Mouse (Mus musculus) adrenal gland, adult (tissue): ENCODE results near the gene Gna15.
A peak's percentile ranks its signal among the peaks of the same experiment; 100 is the strongest.

Source experiments
- DNase-seq, 2 experiments: peaks; one replicate each; pipeline ENCODE4 v3.0.0; 2022 to 2023; ENCODE audit warnings: low spot score in 1 of 2; ENCODE audit not compliant: inconsistent age in 2 of 2

Gene Gna15

DNA sequence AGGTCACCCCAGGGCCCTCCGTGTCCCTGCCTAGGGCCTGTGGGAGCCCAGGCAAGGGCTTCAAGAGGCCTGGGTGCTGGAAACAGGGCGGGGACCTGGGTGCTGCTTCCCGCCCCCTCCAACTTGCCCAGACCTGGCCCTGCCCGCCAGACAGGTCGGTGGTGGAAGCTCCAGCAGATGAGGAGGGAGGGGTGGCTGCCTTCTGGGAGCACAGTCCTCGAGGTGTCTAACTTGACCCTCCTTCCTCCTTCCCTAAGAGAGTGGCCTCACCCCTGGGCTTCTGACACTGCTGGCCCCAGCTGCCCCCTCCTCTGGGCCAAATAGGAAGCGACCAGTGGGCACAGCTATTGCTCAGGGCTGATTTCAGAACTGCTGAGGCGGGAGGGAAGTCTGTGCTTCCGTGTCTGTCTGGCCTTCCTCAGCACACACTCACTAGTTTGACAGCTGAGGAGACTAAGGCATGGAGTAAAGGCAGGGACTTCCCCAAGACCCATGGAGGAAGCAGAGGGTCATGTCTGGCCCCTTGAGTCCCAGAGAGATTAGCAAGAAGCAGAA, at the start of gene Gna15:
TSS of gene Gna15 (minus strand) at position 175 of the 555 bp plus-strand sequence.
- no peak for DNase-seq

DNA sequence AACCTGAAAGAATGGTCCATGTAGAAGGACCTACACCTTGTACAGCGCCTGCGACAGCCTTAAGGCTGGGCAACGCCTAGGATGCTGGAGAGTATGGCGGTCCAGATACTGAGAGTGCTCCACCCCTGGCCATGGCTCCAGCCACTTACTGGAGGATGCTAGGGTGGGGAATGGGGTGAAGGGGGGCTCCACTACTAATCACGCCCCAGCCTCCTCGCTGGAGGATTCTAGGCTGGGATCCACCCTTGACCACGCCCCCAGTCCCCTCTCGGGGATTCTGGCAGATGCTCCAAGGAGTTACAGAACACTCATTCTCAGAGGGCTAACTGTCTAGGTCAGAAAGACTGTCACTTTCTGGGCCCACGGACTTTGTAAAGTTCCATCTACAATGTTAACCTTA, 49.0 kb upstream of the Gna15 start:
- peak; percentile 59 to 77 for DNase-seq

DNA sequence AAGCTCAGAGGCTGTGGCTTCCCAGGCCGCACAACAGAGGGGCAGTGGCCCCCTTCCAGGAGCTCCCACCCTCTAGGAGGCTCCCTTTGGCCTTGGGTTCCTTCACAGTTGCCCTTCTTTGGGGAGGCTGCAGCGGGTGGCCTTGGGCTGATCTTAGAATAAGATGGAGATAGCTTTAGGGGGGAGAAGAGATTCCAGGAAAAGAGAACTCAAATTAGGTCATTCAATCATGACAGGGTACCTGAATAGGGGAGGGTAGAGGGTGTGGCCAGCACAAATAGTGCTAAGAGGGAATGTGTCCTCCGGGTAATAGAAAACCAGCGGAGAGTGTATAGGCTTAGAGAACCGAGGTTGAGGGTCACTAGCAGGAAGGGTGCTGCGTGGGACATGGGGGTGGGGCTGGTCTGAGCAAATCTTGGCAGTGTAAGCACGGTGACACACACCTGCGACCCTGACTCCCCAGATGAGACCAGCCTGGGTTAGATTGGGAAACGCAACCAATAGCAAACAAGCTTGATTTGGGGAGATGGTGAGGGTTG, 48.2 kb upstream of the Gna15 start:
- DNase-seq = peak; percentile 80 to 92

DNA sequence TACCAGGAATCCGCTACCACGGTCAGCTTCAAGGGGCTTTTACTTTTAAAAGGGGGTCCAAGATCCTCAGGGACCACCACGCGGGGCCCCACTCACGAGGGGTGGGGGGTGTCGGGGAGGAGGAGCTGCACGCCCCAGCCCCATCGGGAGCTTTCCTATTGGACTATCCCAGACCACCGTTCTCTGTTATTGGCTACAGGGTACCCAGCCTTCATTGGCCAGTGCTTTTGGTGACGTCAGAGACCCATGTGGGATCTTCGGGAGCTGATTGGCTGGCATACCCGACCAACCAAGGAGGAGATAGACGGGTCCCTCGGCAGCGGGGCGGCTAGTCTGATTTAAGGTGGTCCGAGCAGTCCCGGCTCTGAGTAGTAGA, 47.5 kb upstream of the Gna15 start:
- DNase-seq = peak; percentile 99 to 100

DNA sequence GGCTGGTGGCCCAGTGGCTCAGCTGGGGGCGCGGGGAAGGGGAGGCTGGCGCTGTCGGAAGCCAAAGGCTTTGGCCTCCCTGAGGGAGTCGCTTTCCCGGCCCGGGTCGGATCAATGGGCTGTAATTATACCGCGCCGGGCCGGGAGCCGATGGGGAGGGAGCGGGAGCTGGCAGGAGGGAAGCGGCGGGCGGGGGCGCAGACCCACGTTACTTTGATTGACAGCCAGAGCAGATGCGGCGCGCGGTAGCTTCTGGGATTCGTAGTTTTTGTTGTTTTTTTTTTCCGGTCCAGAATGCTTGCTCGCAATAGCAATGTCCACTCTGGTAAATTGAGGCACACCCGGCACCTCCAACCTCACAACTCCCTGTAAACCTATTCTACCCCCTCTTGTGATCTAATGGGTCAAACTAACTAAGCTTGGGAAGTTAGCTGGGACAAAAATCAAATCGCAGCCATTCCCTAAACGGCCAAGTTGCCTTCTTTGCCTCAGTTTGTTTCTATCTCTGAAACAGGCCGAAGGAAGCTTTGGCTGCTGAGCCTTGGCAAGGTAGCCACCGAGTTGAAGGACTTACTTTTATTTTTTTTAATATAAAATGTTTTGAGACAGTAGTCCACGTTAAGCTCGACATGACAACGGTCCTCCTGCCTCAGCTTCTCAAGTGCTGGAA, 46.9 kb upstream of the Gna15 start:
- peak; percentile 95 to 98 for DNase-seq

DNA sequence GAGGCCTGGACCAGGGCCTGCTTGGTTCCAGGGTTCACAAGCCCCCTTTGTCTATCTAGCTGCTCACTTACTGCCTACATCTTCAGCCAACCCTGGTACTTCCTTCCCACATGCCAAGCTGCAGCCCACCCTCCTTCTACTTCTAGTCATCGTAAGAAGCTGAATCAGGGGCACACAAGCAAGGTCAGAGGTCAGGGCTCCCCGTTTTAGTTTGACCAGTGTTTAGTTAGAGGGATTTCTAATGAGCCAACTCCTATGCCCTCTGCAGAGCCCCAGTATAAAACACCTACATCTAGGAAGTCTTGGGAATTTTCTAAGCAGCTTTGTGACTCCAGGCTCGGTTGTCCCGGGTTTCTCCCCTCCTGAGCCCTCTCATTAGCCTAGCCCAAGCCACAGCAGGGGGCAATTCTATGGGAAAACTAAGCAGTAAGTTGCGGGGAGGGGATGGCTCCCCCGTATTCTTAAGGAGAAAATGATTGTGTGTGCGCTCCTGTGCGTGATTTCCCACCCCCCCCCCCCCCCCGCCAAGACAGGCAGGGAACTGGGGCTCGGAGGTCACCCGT, 46.3 kb upstream of the Gna15 start:
- DNase-seq = no peak

DNA sequence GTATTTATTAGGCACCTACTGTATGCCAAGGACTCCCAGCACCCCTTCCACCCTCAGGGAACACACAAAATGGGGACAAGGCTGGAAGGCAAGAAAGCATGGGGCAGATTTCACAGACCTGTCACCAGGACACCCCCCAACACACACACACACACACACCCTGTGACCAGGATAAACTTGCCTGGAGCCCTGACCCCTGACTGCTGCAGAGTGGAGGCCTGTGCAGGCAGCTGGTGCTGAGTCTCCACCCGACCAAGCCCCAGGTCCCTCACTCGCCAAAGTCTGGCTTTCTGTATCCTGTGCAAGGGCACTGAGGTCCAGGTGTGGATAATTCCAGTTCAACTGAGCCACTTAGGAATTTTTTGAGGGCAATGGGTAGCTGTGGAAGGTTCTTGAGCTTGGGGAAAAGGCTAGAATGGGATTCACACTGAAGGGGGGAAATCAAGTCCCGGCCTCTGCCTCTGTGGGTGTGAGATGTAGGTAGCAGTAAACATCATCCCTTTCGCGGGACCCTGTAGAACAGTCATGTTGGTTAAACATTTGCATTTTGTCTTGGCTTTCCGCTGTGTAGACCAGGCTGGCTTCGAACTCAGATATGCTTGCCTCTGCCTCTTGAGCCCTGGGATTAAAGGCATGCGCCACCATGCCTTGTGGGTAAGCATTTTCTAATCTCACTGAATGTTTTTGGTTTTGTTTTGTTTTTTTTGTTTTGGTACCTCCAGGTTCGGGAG, 45.6 kb upstream of the Gna15 start:
- DNase-seq = peak; percentile 47 to 62

DNA sequence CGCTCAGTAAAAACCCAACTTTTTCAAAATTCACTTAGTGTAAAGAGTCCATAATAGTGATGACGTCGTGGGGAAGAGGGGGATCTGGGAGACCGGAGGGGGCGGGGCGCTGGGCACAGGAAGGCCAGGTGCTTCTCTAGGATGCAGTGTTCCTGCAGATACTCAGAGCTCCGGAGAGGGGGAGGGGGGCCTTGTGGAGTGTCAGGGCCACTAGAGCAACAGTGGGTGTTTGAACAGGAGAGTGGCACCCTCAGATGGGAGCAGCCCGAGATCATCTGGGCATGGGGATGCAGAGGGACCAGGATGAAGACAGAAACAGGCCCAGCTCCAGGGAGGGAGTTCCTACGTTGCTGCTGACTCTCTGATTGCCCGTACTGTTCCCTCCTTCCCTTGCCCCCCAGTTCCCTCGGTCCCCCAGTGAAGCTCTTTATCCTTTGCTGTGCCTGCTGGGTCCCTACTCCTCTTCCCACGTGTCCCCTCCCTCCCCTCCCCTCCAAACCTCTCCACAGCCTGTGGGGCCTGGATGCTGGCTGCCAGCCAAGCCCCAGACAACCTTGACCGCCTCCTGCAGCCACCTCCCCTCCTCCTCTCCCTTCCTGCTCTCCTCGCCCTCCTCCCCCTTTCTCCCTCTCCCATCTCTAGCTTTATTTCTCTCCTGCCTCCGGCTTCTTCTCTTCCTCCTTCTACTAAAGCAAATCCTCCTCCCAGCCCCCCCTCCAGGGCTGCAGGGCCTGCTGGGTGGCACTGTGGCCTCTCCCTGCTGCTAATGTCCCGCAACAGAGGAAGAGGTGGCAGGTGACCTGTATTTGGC, 44.6 kb upstream of the Gna15 start:
- peak; percentile 90 for DNase-seq

DNA sequence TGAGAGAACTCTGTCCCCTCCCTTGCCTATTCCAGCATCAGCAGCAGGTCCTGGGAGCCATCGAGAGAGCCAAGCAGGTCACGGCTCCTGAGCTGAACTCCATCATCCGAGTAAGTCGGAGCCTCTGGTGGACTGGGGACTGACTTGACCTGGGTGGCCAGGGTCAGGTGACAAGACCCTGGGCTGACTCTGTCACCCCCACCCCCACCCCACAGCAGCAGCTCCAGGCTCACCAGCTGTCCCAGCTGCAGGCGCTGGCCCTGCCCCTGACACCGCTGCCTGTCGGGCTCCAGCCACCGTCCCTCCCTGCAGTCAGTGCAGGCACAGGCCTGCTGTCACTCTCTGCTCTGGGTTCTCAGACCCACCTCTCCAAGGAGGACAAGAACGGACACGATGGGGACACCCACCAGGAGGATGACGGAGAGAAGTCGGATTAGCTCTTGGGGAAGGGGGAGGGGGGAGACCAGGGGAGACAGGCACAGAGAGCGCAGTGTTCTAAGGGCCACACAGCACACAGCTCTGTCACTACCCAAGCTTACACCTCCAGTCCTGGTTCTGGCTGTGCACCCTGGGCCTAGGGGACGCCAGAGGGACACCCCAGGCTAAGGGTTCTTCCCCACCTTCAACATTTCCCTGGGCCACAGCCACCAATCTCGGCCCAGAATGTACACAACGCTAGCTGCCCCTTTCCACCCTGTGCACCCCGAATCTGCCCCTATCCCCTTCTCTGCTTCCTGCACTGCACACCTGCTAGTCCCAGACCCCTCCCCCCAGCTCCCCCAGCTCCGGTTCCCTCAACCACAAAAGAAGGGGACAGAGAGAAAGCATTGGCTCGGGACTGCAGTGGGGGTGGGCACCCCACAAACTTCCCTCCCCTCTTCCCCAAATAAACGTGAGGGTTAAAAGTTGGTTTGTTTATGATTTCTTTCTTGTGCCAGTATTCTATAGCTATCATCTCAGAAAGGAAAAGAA, 41.5 kb upstream of the Gna15 start:
- peak in 1 of 2 experiments; percentile 51 for DNase-seq

DNA sequence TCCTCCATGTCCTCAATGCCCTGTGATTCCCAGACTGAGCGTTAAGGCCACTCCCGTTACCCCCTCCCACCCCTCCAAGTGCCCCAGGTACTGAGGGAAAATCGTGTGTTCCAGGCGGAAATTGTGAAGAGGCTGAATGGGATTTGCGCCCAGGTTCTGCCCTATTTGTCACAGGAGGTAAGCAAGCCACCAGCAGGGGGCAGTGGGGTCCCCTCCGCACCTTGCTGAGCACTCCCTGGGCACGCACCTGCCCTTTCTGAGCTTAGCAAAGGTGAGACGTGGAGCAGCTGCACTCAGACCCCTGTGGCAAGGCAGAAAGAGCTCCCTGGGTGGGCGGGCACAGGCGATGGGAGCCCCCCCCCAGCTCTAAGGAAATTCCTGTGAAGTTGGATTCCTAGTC, 40.7 kb upstream of the Gna15 start:
- peak; percentile 66 to 79 for DNase-seq

DNA sequence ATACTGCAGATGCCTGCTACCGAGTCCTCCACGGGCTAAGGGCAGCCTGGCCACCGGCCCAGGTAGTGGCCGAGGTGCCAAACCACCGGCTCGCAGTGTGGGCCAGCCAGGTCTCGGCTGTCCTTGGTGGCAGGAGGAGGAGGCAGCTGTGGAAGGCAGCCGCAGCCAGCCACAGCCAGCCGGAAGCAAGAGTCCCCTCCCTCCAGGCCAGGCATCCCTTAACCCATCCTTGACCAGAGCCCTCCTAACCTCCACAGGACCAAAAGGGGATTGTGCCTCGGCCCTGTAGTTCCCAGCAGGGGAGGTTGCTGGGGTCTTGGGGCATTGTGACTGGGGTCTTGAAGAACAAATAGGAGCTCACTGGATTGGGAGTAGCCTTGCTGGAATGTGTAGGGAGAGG, 40.2 kb upstream of the Gna15 start:
- DNase-seq = peak; percentile 84

DNA sequence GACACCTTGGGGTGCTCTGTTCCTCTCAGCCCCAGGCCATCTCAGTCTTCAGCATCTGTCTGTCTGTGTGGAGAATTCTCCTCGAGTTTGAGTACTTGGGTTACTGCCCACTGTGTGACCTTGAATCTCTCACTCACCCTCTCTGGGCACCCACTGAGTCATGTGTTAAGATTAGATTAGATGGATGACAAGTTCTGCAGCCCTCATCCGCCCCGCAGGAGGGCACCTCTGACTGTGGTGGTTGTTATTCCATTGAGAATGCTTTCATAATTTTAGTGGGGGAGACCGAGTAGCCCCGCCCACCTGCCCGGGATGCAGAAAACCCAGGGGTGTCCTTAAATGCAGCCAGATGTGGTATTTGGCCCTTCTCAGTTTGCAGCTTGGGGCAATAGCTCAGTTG, 39.5 kb upstream of the Gna15 start:
- DNase-seq = peak; percentile 89 to 95

DNA sequence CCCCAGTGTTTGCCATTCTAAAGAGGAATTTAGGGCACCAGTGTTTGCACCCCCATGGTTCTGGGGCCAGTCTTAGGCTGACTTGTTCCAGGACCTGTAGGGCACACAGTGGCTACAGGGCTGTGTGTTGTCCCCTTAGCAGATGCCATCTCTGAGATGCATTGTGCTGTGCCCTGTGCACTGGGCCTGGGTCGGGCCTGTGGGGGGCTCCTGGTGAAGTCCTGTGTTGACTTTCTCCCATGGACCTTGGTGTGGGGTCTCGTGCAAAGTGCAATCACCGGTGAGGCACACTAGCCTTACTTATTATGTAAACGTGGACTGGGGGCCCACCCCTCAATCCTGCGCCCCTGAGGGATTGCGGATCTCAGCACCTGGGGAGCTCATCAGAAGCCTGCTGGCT, 38.4 kb upstream of the Gna15 start:
- DNase-seq = peak in 1 of 2 experiments; percentile 60

DNA sequence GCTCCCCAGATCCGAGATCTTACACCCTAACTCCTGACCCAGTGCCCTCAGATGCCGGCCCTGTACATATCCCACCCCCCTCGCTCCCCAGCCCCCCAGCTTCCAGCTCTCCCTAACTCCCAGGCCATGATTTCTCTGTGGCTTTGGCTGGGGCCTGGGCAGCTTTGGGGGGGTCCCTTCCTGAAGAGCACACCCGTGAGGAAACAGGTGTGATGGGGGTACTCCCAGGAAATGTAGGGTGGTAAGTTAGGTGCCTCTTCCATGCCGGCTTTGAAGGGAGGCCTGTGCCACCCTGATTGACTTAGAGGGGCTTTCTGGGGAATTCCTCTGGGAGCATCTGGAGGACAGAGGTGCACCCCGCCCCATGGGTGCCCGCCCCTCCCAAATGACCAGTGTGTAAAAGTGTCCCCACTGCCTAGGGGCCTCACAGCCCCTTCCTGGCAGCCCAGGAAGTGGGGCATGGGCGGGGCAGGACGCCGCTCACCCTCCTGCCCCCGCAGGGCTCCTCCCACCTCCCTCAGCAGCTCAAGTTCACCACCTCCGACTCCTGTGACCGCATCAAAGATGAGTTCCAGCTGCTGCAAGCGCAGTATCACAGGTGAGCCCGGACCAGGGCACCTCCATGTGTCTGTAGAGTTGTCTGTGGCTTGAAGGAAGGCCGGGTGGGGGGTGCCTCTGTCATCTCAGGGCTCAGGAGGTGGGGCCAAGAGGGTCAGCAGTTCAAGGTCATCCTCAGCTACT, 36.9 kb upstream of the Gna15 start:
- DNase-seq = peak; percentile 79 to 86

DNA sequence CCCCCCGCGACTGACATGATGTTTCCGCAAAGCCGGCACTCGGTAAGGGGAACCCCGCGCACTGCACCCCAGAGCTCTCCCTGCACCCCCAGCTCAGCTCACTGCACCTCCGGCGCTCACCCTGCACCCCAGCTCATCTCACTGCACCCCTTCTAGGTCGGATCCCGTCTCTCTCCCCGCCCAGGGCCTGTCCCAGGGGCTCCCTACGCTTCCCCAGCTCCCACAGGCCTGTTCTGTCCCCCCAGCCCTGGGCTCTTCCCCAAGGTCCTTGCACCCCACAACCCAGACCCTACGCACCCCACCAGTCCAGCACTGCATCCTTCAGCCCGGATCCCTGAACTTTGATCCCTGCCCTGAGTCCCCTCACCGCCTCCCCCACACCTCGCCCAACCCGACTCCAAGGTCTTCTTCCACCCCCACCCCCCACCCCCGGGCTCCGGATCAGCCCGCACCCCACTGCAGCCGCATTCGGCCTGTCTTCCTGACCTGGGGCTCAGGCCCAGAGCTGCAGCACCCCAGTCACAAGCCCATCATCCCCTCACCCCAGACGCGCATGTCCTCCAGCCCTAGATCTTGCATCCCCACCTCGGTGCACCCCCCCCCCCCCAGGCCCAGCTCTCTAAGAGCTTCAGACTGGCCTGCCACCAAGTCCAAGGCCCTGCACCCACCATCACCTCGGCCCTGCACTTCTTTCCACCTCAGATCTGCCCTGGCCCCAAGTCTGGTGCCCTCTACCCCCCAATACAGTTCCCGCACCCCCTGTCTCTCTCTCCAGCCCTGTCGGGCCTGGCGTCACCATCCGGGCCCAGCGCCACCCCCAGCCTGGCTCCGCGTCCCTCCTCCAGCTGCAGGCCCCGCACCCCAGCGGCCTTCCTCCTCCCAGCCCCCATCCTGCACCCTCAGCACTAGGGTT, 35.9 kb upstream of the Gna15 start:
- DNase-seq = peak; percentile 85 to 93

DNA sequence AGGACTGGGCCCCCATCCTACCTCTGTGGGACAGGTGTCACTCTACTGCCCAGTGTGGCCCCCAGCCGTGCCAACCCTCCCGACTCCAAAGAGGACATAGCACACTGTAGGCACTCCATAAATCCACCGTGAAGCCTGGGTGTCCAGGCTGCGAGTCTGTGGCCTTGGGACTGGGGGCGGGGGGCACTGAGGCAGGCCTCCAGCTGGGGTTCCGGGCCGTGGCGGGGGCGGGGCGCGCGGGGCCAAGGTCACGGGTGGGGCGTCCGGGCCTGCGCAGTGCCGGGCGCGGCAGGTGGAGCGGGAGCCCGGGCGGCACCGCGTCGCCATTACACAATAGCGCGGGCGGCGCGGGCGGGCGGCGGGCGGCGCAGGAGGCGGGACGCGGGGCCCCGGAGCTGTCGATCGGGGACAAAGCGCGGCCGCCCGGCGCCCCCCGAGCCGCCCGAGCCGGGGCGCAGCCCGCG, 35.2 kb upstream of the Gna15 start, which contains the start of gene Aes:
TSS of gene Aes (plus strand) at position 326 of the 464 bp plus-strand sequence.
- DNase-seq = peak; percentile 96 to 97

DNA sequence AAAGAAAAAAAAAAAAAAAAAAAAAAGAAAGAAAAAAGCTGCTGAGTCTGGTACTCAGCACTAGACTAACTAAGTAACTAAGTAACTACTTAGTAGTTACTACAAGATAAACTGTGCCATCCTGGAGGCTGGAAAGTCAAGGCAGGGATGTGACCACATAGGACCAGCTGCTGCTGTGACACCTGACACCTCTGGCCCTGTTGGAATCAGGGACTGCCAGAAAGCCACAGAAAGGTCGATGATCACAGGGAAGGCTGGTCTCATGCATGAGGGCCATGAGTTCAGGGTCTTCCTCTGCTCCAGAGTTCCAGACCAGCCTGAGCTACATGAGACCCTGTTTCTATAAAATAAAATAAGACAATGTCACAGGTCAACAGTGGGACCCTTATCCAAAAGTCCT, 33.5 kb upstream of the Gna15 start:
- no peak for DNase-seq

DNA sequence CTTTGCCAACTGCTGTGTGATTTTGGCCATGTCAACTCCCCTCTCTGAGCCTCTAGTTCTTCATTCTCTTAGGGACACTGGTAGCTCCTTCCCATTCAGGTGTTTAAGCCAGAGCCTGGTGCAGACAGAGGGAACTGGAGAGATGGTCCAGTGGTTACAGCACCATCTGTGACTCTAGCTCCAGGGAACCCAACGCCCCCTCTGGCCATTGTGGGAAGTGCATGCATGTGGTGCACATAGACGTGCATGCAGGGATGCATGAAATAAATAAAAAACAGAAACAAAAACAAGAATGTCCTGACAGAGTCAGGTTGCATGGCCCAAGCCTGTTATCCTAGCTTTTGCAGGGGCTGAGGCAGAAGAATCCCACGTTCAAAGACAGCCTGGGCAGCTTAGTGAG, 32.3 kb upstream of the Gna15 start:
- DNase-seq = no peak
